Mouse (Mus musculus): ENCODE results near the gene Rab1b.

Gene Rab1b

GRCm38 (mm10) chr19:5071545-5072369 lies 35.1 kb downstream of the Rab1b start:
- DNase-seq (ENCODE audit: low spot score in 2 of 2): peak; percentile 48 to 67

- no peak for DNase-seq (ENCODE audit: low spot score in 2 of 2)
These were observed 35.8 kb downstream of the Rab1b start for GRCm38 (mm10) chr19:5071077-5071476.

- DNase-seq (ENCODE audit: low spot score in 2 of 2): no peak
These were observed 36.9 kb downstream of the Rab1b start for GRCm38 (mm10) chr19:5069978-5070377.

- no peak for DNase-seq (ENCODE audit: low spot score in 2 of 2)
These were observed 37.4 kb downstream of the Rab1b start for GRCm38 (mm10) chr19:5069486-5069885.

DNA sequence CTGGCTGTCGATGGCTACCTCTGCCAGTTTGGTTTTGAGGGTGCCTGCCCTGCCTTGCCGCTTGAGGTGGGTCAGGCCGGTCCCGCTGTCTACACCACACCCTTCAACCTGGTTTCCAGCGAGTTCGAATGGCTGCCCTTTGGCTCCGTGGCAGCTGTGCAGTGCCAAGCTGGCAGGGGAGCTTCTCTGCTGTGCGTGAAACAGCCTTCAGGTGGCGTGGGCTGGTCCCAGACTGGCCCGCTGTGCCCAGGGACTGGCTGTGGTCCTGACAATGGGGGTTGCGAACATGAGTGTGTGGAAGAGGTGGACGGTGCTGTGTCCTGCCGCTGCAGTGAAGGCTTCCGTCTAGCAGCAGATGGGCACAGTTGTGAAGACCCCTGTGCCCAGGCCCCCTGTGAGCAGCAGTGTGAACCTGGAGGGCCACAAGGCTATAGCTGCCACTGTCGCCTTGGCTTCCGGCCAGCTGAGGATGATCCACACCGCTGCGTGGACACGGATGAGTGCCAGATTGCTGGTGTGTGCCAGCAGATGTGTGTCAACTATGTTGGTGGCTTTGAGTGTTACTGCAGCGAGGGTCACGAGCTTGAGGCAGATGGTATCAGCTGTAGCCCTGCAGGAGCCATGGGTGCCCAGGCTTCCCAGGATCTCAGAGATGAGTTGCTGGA lies 38.2 kb downstream of the Rab1b start:
- no peak for DNase-seq (ENCODE audit: low spot score in 2 of 2)

DNA sequence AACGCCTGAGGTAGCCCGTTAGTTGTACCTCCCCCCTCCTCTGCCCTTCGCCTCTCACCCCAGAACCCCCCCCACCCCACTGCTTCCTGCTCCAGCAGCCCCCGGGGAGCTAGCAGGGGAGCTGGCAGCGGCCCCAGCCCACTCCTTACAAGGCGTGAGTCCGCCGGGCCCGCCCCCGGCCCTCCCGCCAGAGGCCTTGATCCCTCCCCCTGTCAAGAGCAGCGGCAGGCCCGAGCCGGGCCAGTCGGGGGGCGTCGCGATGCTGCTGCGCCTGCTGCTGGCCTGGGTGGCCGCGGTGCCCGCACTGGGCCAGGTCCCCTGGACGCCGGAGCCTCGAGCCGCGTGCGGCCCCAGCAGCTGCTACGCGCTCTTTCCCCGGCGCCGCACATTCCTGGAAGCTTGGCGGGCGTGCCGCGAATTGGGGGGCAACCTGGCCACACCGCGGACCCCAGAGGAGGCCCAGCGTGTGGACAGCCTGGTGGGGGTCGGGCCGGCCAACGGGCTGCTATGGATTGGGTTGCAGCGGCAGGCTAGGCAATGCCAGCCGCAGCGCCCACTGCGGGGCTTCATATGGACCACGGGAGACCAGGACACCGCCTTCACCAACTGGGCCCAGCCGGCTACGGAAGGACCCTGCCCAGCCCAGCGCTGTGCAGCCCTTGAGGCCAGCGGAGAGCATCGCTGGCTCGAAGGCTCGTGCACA lies 38.9 kb downstream of the Rab1b start, which contains the start of gene Cd248:
Gene Cd248, plus strand, starts transcription at position 212 of the 703 bp plus-strand sequence.
- DNase-seq (ENCODE audit: low spot score in 2 of 2): no peak

DNA sequence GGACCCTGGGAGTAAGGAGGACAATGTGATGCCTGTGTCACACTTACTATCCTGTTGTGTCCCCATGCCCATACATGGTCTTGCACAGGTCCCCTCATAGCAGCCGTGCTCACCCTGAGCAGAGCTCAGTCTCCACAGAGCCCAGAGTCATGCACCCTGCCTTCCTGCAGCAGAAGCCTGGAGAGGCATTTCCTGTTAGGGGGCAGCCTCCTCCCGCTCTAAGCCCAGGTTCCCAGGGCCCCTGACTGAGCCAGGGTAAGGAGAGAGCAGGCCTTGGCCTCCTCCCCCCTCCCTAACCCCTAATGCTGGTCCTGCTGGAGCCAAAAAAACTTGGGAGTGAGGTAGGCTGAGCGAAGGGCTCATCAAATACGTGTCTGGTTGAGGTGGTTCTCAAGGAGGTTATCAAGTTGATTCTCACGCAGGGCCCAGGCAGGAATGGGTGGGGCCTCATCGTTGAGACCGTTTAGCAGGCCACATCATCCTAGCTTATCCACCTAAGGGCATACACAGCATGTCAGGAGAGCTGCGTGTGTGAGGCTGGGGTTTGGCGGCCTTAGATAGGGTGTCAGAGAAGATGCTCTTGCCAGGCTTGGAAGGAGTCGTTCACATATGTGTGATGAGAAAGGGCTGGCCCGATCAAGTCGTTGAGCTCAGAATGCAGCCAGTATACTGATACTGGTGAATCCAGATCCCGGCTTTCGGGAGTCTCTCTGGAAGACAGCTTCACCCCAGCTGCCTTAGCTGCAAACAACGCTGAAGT lies 39.7 kb downstream of the Rab1b start:
- no peak for DNase-seq (ENCODE audit: low spot score in 2 of 2)

- DNase-seq (ENCODE audit: low spot score in 2 of 2): no peak
These were observed 41.8 kb downstream of the Rab1b start for GRCm38 (mm10) chr19:5065104-5065503.

GRCm38 (mm10) chr19:5062446-5062845 lies 44.4 kb downstream of the Rab1b start:
- no peak for DNase-seq (ENCODE audit: low spot score in 2 of 2)

GRCm38 (mm10) chr19:5062041-5062440 lies 44.8 kb downstream of the Rab1b start:
- DNase-seq (ENCODE audit: low spot score in 2 of 2): no peak

DNA sequence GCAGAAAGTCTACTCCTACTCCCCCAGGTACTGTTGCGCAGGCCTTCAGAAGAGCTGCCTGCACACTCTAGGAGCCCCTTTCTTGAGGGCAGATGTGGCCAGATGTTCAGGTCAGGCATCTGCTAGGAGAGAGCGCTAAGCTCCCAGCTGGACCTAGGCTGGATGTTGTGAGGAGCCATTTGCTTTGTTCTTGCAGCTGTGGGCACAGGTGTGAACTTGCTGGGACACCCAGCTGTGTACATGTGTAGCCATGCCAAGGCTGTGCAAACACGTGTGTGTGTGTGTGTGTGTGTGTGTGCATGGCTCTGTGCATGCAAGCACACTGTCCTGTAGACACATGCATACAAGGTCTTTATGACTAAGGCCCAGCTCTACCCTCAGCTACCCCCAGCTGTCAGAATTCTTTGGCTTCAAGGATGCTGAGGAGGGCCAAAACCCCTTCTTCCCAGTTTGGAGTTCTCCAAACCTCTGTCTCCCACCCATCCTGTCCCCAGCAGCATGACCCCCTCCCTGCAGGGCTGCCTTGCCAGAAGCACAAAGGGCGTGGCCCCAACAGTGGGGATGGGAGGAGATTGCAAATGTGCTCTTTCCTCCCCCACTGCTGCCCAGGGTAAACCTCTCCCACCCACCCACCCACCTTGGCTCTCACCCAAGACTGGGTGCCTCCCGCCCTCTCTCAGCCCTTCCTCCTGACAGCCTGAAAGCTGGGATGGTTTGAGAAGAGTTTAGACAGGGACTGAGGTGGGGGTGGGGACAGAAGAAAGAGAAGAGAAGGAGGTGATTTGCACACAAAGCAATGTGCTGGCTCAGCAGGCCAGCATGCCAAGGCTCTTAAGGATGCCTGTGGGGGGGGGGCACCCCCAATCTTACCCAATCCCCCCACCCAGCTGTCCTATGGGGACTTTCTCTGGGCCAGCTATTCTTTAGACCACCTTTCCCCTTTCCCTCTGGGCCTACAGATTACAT lies 46.2 kb downstream of the Rab1b start:
- DNase-seq (ENCODE audit: low spot score in 2 of 2): no peak

DNA sequence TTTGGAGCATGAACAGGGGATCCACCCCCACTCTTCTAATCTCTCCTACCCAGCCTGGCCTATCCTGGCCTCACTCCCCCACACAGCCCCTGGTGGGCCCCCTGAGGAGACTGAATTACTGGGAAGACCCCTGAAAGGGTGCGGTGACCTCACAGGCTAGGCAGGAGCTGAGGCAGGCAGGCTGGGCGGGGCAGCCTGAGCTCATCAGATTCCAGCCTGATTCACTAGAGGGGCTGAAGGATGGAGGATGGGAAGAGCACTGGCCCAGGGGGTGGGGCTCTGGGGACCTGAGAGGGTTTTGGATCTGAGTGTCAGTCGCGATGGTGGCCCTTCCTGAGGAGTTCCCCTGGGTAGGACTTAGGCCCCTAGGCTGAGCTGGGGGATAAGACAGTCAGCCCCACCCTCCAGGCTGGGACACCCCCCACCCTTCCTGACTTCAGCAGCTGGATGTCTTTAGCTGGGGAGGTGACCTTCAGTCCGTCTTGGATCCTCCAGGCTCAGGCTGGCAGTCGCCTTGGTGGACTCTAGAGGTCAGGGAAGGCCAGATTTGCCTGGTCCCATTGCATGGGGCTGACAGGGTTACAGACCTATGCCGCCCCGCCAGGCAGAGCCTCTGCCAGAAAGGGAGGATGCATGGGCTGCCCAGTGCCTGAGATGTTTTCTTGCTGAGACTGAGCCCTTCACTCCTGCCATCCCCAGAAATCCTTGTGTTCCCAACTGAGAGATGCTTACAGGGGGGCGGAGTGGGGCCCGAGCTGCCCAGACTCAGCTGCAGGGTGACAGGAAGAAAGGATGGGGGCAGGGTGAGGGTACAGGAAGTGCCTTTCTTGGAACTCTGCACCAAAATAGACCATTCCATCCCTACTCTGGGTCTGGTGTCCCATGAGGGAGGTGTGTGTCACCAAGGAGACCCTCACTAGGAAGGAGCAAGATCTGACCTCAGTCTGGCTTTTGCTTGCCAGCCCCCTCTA lies 47.8 kb downstream of the Rab1b start:
- DNase-seq (ENCODE audit: low spot score in 2 of 2): no peak

- DNase-seq (ENCODE audit: low spot score in 2 of 2): no peak
These were observed 48.7 kb downstream of the Rab1b start for GRCm38 (mm10) chr19:5057876-5058775.

DNA sequence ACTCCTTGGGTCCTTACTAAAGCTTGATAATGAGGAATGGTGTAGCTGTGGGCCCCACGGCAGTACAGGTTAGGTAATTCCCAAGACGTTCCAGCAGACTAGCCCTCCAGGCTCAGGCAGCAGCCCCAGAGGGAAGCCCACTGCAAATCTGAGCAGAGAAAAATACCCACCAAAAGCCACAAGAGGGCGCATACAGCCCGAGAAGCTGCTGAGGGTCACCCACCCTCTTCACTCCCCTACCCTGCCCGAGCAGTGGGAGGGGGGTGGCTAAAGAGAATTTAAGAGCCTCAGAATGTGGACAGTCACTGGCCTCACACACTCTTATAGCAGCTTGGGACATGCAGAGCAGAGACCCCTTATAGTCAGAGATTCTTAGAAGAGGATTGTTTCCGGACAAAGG lies 50.6 kb downstream of the Rab1b start:
- DNase-seq (ENCODE audit: low spot score in 2 of 2): no peak

- DNase-seq (ENCODE audit: low spot score in 2 of 2): peak in 1 of 2 experiments; percentile 56
These were observed 53.0 kb downstream of the Rab1b start for GRCm38 (mm10) chr19:5053909-5054308.

GRCm38 (mm10) chr19:5052853-5053252 lies 54.0 kb downstream of the Rab1b start:
- DNase-seq (ENCODE audit: low spot score in 2 of 2): no peak

DNA sequence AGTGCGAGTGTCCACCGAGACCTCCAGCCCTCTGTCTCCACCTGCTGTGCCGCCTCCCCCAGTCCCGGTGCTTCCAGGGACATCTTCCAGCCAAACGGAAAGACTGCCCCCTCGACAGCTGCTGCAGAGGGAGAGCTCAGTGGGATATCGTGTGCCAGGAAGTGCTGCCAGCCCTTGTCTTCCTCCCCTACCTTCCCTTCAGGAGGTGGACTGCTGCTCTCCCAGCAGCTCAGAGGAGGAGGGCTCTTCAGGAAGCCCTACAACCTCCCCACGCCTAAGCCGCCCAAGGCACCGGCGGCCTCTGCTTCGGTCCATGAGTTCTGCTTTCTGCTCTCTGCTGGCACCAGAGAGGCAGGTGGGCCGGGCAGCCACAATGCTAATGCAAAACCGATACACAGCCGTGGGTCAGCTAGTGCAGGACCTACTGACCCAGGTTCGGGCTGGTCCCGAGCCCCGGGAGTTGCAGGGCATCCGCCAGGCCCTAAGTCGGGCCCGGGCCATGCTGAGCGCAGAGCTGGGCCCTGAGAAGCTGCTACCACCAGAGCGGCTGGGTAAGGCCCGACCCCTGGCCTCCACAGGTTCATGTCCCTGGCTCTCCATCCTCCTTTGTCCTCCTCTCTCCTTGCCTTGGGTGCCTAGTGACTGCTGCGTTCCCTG lies 54.6 kb downstream of the Rab1b start:
- DNase-seq (ENCODE audit: low spot score in 2 of 2): no peak

DNA sequence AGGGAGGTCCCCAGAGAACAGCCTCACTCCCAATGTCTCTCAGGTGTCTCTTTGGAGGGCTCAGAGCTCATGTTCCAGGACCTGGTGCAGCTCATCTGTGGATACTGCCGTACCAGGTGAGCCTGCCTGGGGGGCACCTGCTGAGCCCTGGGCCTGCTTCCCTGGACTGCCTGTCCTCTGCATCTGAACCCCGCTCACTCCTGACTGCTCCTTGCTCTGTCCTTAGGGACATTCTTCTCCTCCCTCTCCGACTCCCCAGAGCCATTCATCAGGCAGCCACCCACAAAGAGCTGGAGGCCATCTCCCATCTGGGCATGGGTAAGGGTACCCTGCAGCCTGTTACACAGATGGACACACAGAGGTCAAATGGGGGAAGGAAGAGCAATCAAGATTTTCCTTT lies 55.4 kb downstream of the Rab1b start:
- no peak for DNase-seq (ENCODE audit: low spot score in 2 of 2)

All from spleen, postnatal 14 days (tissue).